Mouse (Mus musculus) C2C12 (cell line): ENCODE results near the gene Krt86.

Experiments used
- CEBPB ChIP-seq: IDR thresholded peaks from one replicate; pipeline ENCODE4 v1.6.1; 2011; ENCODE audit warnings: low read depth, mild to moderate bottlenecking, control low read depth, moderate library complexity
- CTCF ChIP-seq: IDR thresholded peaks from one replicate; pipeline ENCODE4 v1.5.1; 2011; ENCODE audit not compliant: control insufficient read depth, insufficient read depth, insufficient read length
- FOSL1 ChIP-seq: IDR thresholded peaks from one replicate; pipeline ENCODE4 v1.8.0; 2011; ENCODE audit warnings: mild to moderate bottlenecking, low read length; ENCODE audit not compliant: poor library complexity, insufficient read depth, severe bottlenecking
- MAX ChIP-seq: IDR thresholded peaks from one replicate; pipeline ENCODE4 v1.6.1; 2011; ENCODE audit warnings: mild to moderate bottlenecking, control low read depth
- MYOD1 ChIP-seq: IDR thresholded peaks from one replicate; pipeline ENCODE4 v1.6.1; 2011; ENCODE audit warnings: low read depth; ENCODE audit not compliant: control insufficient read depth, insufficient read length
- MYOG ChIP-seq: IDR thresholded peaks from one replicate; pipeline ENCODE4 v1.6.1; 2011; ENCODE audit not compliant: control insufficient read depth, insufficient read length; ENCODE audit errors: extremely low read depth
- USF1 ChIP-seq: IDR thresholded peaks from one replicate; pipeline ENCODE4 v1.6.1; 2011; ENCODE audit warnings: low read depth, mild to moderate bottlenecking, control low read depth, moderate library complexity

- no peak for TF ChIP-seq CTCF
- TF ChIP-seq MAX: no peak
- no peak for TF ChIP-seq MYOD1
- no peak for TF ChIP-seq USF1
- TF ChIP-seq CEBPB: no peak
- no peak for TF ChIP-seq FOSL1
- TF ChIP-seq MYOG: no peak
Observed at GRCm38 (mm10) chr15:101446572-101446971, 26.7 kb upstream of the Krt86 start.
